Mouse (Mus musculus): Measurements from ENCODE around the gene Pygl. TPM values are rescaled to one million over a fixed set of nuclear protein-coding genes. Genes with fewer than 3 reads are reported as not detected.
"Not testable (repeated sequence)": the region's sequence is repeated elsewhere in the genome, so short reads cannot be mapped to it uniquely, and the experiment has no call there.

Pygl gene
- total RNA-seq, 4 experiments from 2014 or later = 2.4 to 13.7 (median 2.9) TPM

DNA sequence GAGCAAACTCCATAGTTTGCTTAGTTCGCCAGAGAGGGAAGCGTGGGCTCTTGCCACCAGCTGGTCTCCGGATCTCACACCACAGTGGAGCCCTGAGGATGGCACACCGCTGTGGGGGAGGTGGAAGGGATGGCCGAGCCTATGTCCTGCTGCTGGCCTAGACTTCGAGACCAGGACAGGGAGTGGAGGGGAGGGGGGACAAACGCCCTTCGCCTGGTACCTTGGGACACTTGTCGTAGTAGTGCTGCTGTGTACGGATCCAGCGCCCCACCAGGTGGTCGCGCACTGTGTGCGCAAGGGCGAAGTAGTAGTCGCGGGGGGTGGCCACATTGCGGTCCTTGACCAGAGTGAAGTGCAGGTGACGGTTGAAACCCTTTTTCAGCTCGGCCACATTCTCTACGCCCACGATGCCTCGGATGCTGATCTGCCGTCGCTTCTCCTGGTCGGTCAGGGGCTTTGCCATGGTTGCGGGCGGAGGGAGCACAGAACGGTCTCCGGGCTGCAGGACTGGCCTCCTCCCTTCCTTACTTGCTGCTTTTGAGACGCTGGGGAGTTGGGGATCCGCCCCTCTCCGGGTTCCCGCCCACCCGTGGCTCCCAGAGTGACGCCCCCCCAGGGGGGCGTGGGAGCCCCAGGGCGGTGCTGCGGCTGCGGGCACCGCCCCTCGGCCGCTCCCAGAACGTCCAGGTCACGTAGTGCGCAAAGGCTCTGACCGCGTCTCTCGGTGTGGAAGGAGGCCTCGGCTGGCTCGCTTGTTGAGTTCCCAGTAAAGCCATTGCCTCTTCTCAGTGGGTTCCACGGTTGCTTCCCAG is 4.0 kb downstream of the Pygl start:
- peak; percentile 78 for DNase-seq (ENCODE audit: low spot score)

DNA sequence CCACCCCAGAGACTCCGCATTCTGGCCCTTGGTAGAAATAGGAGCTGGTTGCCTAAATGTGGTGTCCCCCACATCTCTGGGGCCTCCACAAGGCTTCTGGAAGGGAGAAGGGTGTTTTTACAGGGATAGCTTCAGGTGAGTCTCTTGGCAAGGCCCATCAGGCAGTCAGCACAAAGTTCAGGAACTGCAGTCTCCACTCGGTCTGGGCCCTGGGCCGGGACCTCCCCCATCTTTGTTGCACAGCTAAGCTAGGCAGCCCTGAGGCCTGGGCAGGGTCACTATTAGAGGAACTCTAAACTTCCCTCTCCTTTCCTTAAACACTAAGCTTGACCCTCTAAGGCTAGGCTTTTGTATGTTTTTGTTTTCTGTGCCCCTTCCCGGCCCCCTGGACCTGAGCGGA is 4.6 kb downstream of the Pygl start:
- no peak for DNase-seq (ENCODE audit: low spot score)

DNA sequence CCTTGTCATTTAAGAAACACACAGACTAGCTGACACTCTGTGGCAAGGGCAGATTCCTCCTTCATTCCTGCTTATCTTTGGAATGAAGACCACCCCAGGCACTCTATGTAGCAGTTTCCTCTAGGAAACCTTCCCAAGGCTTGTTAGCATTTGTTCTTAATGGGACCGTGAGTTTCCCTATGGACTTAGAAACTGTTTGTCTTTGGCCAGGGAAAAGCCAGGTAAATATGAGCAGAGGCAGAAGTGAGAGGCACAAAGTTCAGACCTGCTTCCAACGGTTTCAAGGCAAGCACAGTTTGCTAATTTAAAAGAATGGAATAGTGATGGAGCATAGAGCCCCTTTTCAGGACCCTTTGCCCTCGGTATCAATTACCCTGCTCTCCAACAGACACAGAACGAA is 8.0 kb downstream of the Pygl start:
- DNase-seq (ENCODE audit: low spot score) = no peak

DNA sequence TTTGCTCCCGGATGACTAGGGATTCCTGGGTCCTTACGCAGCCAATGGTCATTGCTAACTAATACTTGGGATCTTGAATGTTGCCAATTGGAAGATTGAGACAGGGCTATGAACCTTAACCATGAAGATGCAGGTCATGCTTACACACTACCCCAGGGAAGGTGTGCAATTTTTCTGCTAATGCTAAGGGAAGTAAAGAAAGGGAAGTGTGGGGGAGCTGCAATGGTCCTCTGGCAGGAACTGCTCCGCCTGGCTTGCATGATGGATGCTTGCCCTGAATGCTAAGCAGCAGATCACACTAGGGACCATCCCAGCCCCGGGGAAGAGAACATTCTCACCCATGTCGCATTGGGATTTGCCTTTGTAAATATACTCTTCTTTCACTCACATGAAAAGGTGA is 9.9 kb downstream of the Pygl start:
- no peak for DNase-seq (ENCODE audit: low spot score)

DNA sequence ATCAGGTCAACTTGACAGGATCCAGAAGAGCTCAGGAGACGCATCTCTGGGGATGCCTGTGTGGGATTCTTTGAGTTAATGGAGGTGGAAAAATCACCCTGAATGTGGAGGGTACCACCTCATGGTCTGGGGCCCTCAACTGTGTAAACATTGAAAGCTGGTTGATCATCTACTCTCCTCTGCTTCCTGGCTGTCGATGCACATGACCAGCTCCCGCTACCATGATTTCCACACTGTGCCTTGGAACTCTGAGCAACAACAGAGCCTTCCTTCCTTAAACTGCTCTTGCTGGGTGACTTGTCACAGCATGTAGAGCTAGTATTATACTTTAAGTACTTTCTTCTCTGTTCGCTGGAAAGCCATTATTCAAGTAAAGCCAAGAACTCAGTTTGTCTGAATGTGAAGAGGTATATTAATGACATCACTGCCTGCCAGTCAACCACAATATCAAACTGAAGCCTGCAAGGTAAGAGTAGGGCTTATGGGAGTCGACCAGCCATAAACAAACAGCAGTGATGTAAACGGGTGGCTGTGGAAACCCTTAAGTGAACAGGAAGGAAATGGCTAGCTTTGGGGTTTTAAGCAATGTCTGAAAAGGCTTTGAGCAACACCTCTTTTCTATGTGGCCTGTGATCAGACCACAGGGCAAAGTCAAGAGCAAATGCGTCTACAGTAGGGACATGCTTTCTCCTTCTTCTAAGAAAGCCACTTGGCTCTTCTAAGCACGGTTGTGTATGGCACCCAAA is 12.3 kb downstream of the Pygl start:
- DNase-seq (ENCODE audit: low spot score) = no peak

DNA sequence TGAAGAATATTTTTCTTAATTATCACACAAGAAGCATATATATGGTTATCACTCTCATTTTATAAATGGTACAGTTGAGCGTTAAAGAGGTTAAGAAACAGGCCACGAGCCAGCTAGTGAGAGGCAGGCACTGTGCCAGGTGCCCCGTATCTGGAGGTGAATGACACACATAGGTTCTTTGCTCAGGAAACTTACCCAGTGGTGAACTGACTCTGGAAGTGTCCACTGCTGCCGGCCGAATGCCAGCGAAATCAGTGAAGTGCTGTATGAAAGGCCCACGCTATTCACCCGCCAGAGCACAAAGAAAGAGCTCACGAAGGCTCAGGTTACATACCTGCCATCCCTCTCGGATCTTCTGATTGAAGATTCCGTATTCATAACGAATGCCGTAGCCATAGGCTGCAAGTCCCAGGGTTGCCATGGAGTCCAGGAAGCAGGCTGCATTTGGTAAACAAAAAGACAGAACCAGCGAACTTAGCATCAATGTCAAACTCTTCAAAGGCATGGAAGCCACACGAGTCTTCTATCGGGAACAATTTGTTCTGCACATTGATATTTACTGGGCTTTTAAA is 15.0 kb downstream of the Pygl start:
- no peak for DNase-seq (ENCODE audit: low spot score)

DNA sequence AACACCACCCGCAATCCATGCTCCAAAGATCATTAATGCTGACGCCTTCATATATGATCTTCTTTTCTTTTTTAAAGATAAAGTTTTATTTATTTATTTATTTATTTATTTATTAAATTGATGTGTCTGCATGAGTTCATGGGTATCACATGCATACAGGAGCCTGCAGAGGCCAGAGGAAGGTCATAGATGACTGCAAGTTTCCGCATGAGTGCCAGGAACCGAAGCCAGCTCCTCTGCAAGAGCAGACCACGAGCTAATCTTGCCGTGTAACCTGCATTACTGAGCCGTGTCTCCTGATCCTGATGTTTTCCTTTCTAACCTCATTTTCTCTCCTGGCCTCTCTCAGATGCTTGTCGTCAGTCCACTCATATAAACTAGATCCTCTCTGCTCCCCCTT is 17.0 kb downstream of the Pygl start:
- DNase-seq (ENCODE audit: low spot score) = no peak

DNA sequence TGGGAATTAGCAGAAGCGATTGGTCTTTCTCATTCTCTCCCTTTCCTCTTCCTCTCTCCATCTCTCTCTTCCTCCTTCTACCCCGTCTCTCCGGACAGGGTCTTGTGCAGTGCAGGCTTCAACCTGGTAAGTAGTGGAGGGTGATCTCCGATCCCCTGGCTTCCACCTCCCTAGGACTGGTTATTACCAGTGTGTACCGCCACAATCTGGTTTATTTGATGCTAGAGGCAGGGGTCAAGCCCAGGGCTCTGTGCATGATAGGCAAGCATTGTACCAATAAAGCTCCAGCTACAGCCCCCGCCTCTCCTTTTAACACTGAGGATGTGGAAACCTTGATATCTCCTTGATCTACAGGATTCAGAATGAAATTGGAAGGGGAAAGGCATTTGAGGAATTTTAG is 17.7 kb downstream of the Pygl start:
- DNase-seq (ENCODE audit: low spot score) = no peak

DNA sequence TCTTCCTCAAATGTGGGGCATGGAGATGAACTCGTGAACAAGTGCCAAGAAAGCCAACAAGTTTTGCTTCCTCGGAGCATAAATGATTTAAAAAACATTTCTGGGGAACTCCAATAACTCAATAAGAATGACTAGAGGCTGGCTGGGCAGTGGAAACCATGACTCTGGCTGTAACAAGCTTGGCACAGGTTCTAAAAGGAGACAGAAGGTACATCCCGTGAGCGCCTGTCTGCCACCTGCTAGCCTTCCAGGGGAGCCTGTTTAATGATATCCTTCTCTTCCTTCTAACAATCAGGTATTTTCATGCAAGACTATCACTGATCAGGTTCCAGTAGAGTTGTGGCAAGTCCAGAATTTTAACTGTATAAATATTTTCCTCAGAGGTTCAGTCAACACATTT is 18.8 kb downstream of the Pygl start:
- DNase-seq (ENCODE audit: low spot score) = no peak

DNA sequence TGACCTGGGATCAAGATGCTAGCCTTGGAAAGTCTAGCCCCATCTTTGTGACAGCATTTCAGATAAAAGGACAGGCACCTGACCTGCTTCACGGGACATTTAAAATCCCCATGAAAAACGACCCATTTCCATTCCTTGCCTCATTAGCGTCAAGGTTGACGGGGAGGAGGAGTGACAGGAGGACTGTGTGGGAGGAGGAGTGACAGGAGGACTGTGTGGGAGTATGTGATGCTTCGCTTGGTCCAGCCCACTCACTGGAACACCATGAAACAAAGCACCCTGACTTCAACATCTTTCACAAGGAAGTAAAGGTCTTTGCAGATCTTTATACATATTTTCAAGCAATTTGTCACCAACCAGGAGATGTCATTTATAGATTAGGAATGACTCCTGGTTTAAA is 23.1 kb downstream of the Pygl start:
- no peak for DNase-seq (ENCODE audit: low spot score)

DNA sequence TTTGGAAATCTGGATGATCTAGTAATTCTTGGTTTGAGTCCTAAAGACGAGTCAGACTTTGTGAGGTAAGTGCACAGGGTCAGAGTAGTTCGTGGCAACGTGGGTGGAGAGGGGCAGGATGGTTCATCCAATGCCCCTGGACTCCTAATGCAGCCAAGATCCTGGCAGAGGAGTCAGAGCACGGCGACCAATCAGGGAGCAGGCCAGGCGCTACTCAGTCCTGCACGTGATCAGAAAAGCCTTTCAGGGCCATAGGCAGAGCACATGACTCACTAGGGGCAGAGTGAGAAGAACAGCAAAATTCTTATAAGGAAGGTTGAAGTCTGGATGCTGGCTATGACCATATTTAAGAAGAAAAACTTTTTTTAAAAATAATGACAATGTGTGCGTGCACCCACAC is 26.9 kb downstream of the Pygl start:
- DNase-seq (ENCODE audit: low spot score) = no peak

DNA sequence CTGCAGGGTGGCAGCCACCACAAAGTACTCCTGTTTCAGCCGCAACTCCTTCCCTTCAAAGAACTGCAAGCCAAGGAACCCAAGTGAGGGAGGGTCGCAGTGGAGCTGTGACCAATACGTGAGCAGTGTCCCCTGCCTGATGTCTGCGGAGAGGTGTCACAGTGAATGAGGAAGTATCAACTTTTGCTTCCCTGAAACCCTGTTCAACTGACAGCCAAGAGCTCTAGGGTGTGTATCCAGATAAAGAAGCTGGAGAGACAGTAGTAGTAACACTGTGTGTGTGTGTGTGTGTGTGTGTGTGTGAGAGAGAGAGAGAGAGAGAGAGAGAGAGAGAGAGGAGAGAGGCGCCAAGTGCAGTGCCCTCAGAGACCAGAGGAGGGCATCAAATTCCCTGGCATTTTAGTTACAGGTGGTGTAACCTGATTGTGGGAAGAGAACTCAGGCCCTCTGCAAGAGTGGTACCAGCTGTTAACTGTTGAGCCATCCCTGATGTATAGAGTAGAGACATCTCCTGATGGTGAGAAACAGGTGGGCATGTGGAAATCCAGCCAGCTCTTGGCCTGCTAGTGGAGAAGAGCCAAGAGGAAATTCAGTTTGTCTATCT is 29.3 kb downstream of the Pygl start:
- DNase-seq (ENCODE audit: low spot score) = no peak

DNA sequence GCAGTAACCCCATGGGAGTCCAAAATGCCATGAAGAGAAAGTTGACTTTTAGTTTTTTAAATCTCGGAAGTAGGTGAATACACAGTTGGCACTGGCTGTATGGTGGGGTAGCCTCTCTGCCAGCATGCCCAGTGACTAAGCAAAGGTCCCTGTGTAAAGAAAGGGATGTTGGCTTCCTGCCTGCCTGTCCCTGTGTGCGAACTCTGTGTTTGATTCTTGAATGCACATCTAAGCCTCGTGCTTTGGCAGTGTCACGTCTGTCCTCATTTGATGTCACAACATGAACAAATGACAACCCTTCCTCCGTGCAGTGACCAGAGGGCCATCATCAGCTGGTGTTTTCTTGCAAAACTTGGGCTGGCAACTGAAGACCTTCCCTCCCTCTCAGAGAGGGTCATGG is 34.9 kb downstream of the Pygl start:
- no peak for DNase-seq (ENCODE audit: low spot score)

DNA sequence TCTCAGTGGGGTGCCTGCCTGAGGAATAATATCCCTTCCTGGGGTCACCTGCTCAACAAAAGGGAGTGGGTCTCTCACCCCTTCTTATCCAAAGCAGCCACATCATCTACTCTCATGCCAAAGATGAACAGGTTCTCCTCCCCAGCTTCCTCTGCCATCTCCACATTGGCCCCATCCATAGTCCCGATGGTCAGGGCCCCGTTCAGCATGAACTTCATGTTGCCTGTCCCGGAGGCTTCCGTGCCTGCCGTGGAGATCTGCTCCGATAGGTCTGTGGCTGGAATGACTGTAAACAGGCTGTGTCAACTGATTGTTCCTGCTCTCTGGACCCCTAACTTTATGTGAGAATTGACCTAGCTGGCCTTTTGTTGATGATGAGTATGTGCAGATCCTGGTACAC is 35.9 kb downstream of the Pygl start:
- no peak for DNase-seq (ENCODE audit: low spot score)

DNA sequence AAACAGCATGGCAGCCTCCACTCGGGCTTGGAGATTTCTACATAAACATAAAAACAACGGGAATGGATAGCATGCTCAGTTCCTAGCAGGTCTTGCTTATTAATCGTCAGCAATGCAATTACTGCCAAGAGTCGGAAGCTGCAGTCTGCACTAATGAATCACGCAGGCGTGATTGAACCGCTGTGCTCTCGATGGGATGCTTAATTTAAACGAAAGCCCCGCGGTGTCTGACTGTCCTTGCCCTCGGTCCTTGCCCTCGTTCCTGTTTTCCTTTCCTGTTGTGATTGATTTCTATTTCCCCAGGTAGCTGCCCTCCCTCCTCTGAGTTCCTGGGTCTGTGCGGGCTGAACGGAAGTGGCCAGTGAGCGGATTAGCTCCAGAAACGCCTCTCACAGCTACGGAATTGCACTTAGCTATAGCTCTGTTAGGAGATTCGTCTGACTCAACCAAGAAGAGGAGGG is 39.0 kb downstream of the Pygl start:
- no peak for DNase-seq (ENCODE audit: low spot score)

DNA sequence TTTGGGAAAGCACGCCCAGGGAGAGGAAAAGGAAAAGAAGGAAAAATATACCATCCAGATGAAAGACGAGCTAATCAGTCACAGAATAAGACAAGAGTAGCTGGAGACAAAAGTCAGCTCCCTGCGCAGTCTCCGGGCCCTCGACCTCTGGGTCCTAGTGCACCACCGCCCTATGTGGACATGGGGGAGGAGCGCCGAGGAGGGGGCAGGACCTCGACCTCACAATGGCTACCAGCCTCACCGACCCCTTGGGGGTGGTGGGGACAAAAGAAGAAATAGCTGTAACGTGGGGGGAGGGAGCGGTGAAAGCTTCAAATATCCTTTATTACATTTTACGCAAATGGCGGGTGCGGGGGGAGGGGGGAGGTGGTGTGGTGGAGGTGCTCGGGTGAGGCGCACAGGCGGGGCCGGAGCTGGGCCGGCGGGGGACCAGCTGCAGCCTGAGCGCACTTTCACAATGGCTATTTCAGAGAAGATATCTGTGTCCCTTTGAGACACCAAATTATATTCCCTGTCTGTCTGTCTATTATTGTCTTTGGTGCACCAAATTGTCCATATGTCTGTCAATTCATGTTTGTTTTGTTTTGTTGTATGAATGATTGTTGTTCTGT is 47.0 kb downstream of the Pygl start:
- DNase-seq (ENCODE audit: low spot score) = no peak

DNA sequence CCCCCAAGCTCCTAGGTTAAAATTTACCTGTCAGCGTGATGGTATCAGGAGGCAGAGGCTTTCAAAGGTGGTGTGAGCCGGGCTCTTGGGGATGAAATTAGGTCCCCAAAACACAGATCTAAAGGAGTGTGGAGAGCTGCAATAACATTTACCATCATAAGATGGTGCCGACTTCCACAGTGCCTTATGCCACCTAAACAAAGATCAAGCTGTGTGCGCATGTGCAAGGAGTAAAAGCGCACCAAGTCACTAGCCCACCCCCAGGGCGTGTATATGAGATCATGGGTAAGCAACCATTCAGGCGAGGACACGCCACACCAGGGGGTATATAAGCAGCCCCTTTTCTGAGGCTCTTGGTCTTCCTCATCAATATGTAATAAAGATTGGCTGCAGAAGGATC is 47.8 kb downstream of the Pygl start:
- DNase-seq (ENCODE audit: low spot score) = not testable (repeated sequence)

DNA sequence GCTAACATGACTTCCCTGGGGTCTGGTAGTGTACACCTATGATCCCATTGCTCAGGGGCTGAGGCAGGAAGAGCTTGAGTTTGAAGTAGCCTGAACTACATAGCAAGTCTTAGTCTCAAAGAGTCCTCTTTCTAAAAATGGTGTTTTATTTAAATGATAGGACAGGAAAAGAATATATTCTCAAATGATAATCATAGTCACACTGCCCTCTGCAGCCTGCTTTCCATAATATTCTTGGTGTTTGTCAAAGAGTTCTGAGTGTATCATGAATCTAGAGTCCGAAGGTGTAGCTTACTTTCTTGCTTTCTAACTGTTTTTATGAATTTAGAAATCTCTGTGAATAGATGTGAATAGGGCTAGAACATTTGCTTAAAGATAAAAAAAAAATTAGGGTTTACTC is 61.3 kb downstream of the Pygl start:
- DNase-seq (ENCODE audit: low spot score) = no peak

DNA sequence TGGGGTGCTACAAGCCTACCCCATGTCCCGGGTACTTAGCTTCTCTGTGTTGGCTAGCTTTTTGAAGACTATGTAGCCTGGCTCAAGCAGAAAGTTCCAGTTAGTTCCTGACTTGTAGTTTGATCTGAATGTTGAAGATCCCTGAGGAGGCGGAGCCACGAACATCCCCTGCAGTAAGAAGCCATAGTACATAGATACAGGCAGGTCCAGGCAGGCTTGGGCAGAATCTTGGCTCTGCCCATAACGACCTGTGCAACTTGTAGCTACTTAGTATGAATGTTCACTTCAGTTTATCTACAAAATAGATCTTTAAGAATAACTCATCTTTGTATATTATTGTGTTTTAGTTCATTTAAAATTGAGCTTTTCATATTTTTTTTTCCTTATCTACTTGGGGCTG is 63.3 kb downstream of the Pygl start:
- DNase-seq (ENCODE audit: low spot score) = no peak

DNA sequence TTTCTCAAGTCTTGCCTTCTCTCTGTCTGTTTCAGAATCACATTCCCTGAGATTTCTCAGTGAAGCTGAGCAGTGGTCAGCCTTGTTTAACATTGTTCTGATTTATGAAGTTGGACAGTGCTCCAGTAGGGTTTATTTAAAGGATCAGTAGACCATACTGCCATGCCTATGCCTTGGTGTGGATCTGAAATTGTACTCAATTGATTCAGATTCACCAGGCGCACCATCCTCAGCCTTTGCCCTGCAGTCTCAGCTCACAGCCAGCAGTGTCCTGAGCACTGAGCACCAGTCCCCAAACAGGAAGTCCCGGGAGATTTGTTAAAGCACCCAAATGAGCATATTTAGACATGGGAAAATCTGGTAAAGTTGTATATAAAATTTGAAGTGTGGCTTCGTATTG is 66.5 kb downstream of the Pygl start:
- DNase-seq (ENCODE audit: low spot score) = no peak

DNA sequence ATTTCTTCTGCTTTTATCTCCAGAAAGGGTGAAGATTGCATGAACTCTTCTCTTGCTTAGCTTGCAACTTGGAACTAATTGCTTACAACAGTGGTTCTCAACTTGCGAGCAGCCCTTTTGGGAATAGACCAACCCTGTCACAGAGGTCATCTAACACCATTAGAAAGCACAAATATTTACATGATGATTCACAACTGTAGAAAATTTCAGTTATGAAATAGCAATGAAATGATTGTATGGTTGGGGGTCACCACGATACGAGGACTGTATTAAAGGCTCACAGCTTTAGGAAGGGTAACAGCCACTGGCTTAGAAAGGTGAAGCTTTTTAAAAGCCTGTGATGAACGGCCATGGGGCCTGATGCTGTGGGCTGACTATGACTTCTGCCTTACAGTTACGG is 70.2 kb downstream of the Pygl start:
- DNase-seq (ENCODE audit: low spot score) = no peak

Data from heart, adult 8-10 months (tissue).